In the genomic region with DNA sequence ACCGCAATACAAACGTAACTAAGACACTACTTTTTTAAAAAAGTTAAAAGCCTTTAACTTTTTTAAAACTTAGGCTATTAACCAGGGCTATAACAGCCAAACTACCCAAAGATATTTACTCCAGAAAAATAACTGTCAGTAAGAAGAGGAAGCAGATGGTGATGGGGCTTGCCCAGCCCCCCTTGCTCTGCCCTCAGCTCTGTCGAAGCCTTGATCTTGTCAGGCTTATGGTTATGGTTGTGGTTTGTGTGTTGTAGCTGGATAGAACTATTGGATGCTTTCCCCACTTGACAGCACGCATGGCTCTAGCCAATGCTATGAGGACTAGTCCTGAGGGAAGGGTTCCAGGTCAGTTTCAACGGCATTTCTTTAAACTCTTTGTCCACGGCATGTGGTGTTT, we compare ENCODE assay signal across 32 mouse cellular contexts. TPM values are rescaled to one million over a fixed set of nuclear protein-coding genes. Genes with fewer than 3 reads are reported as not detected.
"Had no signal": no experiment of that assay in that cellular context is flagged by ENCODE, and none has a peak within 500 bp of the region (broad histone marks: within the 10 kb centered on the region; RNA-seq: fewer than 3 reads in every experiment).

No protein-coding gene starts in this region.

- H3K36me3 ChIP-seq: limb, embryonic 10.5 days; liver, embryonic 12.5 days; liver, embryonic 13.5 days; liver, embryonic 15.5 days; lung, embryonic 15.5 days; midbrain, embryonic 10.5 days; midbrain, embryonic 12.5 days had no signal

- H3K4me1 ChIP-seq: limb, embryonic 12.5 days; liver, embryonic 12.5 days; liver, embryonic 13.5 days; liver, embryonic 15.5 days had no signal

- H3K27ac ChIP-seq: limb, embryonic 10.5 days; limb, embryonic 12.5 days; limb, embryonic 13.5 days; limb, embryonic 15.5 days; liver, embryonic 12.5 days; liver, embryonic 13.5 days; liver, embryonic 14.5 days; liver, embryonic 15.5 days; lung, embryonic 15.5 days; macrophage; midbrain, embryonic 10.5 days; midbrain, embryonic 12.5 days; midbrain, embryonic 13.5 days; midbrain, embryonic 15.5 days; neural tube, embryonic 12.5 days had no signal

- H3K4me3 ChIP-seq: limb, embryonic 10.5 days; limb, embryonic 12.5 days; limb, embryonic 13.5 days; limb, embryonic 15.5 days; liver, embryonic 12.5 days; liver, embryonic 13.5 days; liver, embryonic 15.5 days; lung, embryonic 15.5 days; megakaryocyte, embryonic 14.5 days; midbrain, embryonic 10.5 days; midbrain, embryonic 12.5 days; midbrain, embryonic 13.5 days; midbrain, embryonic 15.5 days; myocyte; neural tube, embryonic 12.5 days had no signal

- H3K9me3 ChIP-seq: limb, embryonic 10.5 days; limb, embryonic 15.5 days; liver, embryonic 12.5 days; liver, embryonic 13.5 days; liver, embryonic 15.5 days; lung, embryonic 15.5 days; midbrain, embryonic 10.5 days; midbrain, embryonic 12.5 days; midbrain, embryonic 13.5 days; midbrain, embryonic 15.5 days; neural tube, embryonic 12.5 days had no signal

- H3K9ac ChIP-seq: limb, embryonic 12.5 days; limb, embryonic 13.5 days; limb, embryonic 15.5 days; liver, embryonic 12.5 days; liver, embryonic 13.5 days; liver, embryonic 14.5 days; liver, embryonic 15.5 days; liver, postnatal 0 days; lung, embryonic 14.5 days; lung, embryonic 15.5 days; midbrain, embryonic 12.5 days; midbrain, embryonic 13.5 days; midbrain, embryonic 15.5 days; neural tube, embryonic 12.5 days had no signal

- DNase-seq: left cerebral cortex, postnatal 4 days; liver; liver, embryonic 13.5 days; liver, postnatal 0 days; lung, adult 18-20 months; lung, adult 2 months; lung, postnatal 10 days; lung, postnatal 14 days; lung, postnatal 36 days; lung, postnatal 4 days; midbrain, embryonic 14.5 days had no signal

RNA-seq across cellular contexts. Expression of gene Fbln7, which starts 3.8 kb away (rescaled TPM):
- total RNA-seq: megakaryocyte progenitor cell, adult 5-6 weeks; megakaryocyte, adult 5-6 weeks; megakaryocyte-erythroid progenitor cell, adult 5-6 weeks; monocyte, adult 5-6 weeks had no signal
- polyA plus RNA-seq: macrophage had no signal
